Mouse (Mus musculus): ENCODE data around the gene Ogfod3.

- TF ChIP-seq POLR2A (IDR thresholded peaks at IDR 0.05; ENCODE audit: borderline replicate concordance, control insufficient read depth, low read depth, low read length) (no peak), CTCF (IDR thresholded peaks at IDR 0.05; ENCODE audit: control insufficient read depth, insufficient read depth, low read length) (peak; percentile 63)
Observed at GRCm38 (mm10) chr11:121237345-121238128, 33.0 kb upstream of the Ogfod3 start.
